Mouse (Mus musculus) regulatory T cell (primary cell): ENCODE measurements around the gene Esp16.
"Not testable (repeated sequence)": the region's sequence is repeated elsewhere in the genome, so short reads cannot be mapped to it uniquely, and the experiment has no call there.

Experiments
- in situ Hi-C: fragments of 300-600 bp; cut with MboI, MseI; formaldehyde crosslinking; loops from one replicate; pipeline ENCODE4 v1.15.1; 2025; ENCODE audit warnings: high pct_unique_total_duplicates

The Esp16 gene

DNA sequence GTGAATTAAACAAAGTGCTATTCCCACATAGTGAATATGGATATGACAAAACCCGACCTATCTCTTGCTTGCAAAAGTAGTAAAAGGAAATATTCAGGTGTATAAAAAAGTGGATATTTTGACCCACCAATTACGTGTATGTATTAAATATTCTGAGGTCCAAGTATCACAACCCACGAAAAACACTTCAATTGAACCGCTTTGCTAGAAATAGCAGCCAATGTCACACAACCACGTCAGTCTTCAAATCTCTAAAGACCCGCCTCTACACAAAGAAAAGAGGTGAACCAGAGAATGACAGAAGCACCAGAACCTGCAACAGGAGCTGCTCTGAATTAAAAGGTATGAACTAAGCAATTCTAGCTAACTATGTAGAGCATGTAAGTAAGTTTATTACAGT lies at the start of gene Esp16:
Esp16 (plus strand) TSS at position 301 of the 400 bp plus-strand sequence.
- in situ Hi-C loops: not testable (repeated sequence)

DNA sequence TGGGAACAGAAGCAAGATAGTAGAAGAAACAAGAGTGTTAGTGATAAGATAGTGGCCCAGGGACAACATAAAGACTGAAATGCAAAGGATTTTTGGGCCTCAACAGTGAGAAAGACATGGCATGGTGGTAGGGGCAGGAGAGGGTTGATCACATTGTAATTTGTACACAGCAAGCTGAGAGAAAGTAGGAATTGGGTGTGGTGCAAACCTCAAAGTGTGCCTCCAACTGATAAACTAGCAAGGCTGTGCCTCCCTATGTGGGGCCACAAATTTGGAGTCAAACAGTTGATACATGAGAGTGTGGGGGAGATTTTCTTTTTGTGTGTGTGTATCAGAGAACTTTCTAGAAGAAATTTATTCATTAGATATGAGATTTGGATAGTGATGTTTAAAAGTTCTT lies 37.9 kb upstream of the Esp16 start:
- in situ Hi-C loops: not testable (repeated sequence)
